Mouse (Mus musculus) colon, adult 2 months (tissue): ENCODE results near the gene Casp14. TPM values are rescaled to one million over a fixed set of nuclear protein-coding genes. Genes with fewer than 3 reads are reported as not detected.

Source experiments
- polyA plus RNA-seq: library from polyadenylated mRNA; depleted of rRNA; stranded (reverse); fragments of >200 nt; gene quantifications from 2 replicates; pipeline ENCODE4 v1.2.3, GENCODE M21; 2012; rRNA removed

Gene Casp14
- polyA plus RNA-seq: 2.6 and 3.0 TPM in 2 replicates

GRCm38 (mm10) chr10:78718056-78718455, at the start of gene Casp14:
Gene Casp14, minus strand, starts transcription at chr10:78718294.

GRCm38 (mm10) chr10:78752452-78753191, 34.5 kb upstream of the Casp14 start, which contains the start of gene Ccdc105:
Gene Ccdc105, minus strand, starts transcription at chr10:78753065.

Other genes starting within 250 kb of the Casp14 start
- gene Olfr1358, start 200.9 kb downstream of the Casp14 start, polyA plus RNA-seq: not detected in 2 replicates
- 71.7 and 105 TPM in 2 replicates for gene Ilvbl, start 143.9 kb downstream of the Casp14 start, polyA plus RNA-seq
- 14.0 and 15.5 TPM in 2 replicates for gene Syde1, start 126.3 kb downstream of the Casp14 start, polyA plus RNA-seq
- gene Olfr1357, start 100.2 kb downstream of the Casp14 start, polyA plus RNA-seq: not detected in 2 replicates
- not detected in 2 replicates for gene Ccdc105, start 34.8 kb upstream of the Casp14 start, polyA plus RNA-seq
- gene Slc1a6, start 62.2 kb upstream of the Casp14 start, polyA plus RNA-seq: 0.54 and 0.69 TPM in 2 replicates
- not detected in 2 replicates for gene Olfr1356, start 133.9 kb upstream of the Casp14 start, polyA plus RNA-seq
- gene Olfr1355, start 157.2 kb upstream of the Casp14 start, polyA plus RNA-seq: not detected in 2 replicates
- gene Olfr1354, start 194.9 kb upstream of the Casp14 start, polyA plus RNA-seq: not detected in 2 replicates
- not detected in 2 replicates for gene Olfr8, start 232.3 kb upstream of the Casp14 start, polyA plus RNA-seq
- gene Olfr1353, start 245.0 kb upstream of the Casp14 start, polyA plus RNA-seq: not detected in 2 replicates